Mouse (Mus musculus) kidney, embryonic 15.5 days (tissue): ENCODE measurements around the gene Pecam1. TPM values are rescaled to one million over a fixed set of nuclear protein-coding genes. Genes with fewer than 3 reads are reported as not detected.
A peak's percentile ranks its signal among the peaks of the same experiment; 100 is the strongest.
"Not testable (repeated sequence)": the region's sequence is repeated elsewhere in the genome, so short reads cannot be mapped to it uniquely, and the experiment has no call there.

Experiments used
- ATAC-seq: fragments of 200-750 bp; cut with Nextera tagmentation; replicated peaks from 2 replicates; pipeline ENCODE4 v1.8.0; 2017; ENCODE audit warnings: moderate TSS enrichment; ENCODE audit not compliant: low FRiP score
- H3K27ac ChIP-seq: fragments of 300-500 bp; sonication (generic); 2 replicates; pipeline ENCODE4 v1.5.1; 2015; ENCODE audit warnings: mild to moderate bottlenecking, inconsistent platforms
- H3K27me3 ChIP-seq: fragments of 300-500 bp; sonication (generic); 2 replicates; pipeline ENCODE4 v1.6.1; 2015; ENCODE audit warnings: inconsistent platforms
- H3K36me3 ChIP-seq: fragments of 300-500 bp; sonication (generic); 2 replicates; pipeline ENCODE4 v1.6.1; 2015; ENCODE audit warnings: inconsistent platforms
- H3K4me1 ChIP-seq: fragments of 300-500 bp; sonication (generic); 2 replicates; pipeline ENCODE4 v1.6.1; 2015; ENCODE audit warnings: inconsistent platforms
- H3K4me2 ChIP-seq: fragments of 300-500 bp; sonication (generic); 2 replicates; pipeline ENCODE4 v1.6.1; 2015; ENCODE audit warnings: moderate library complexity, mild to moderate bottlenecking, inconsistent platforms
- H3K4me3 ChIP-seq: fragments of 300-500 bp; sonication (generic); replicated peaks from 2 replicates; pipeline ENCODE4 v1.5.1; 2015; ENCODE audit warnings: mild to moderate bottlenecking, inconsistent platforms
- H3K9ac ChIP-seq: fragments of 300-500 bp; sonication (generic); 2 replicates; pipeline ENCODE4 v1.6.1; 2015; ENCODE audit warnings: mild to moderate bottlenecking, inconsistent platforms
- H3K9me3 ChIP-seq: fragments of 300-500 bp; sonication (generic); replicated peaks from 2 replicates; pipeline ENCODE4 v1.6.1; 2016; ENCODE audit warnings: inconsistent platforms
- WGBS: fragments of 180-500 bp; shearing (Covaris S2); methylation state at CpG from one replicate; pipeline ENCODE4 v1.1.7; 2015; ENCODE audit warnings: mixed read lengths; 5-methylcytosine and 5-hydroxymethylcytosine counted together
- polyA plus RNA-seq: library from polyadenylated mRNA; unstranded; fragments of >200 nt; fragmentation: Nextera tagmentation; extraction: Ambion mirVana; gene quantifications from 2 replicates; pipeline ENCODE4 v1.2.1, GENCODE M21; 2015

The Pecam1 gene
- polyA plus RNA-seq, 1 experiment from 2014 or later, result 66.5 TPM

DNA sequence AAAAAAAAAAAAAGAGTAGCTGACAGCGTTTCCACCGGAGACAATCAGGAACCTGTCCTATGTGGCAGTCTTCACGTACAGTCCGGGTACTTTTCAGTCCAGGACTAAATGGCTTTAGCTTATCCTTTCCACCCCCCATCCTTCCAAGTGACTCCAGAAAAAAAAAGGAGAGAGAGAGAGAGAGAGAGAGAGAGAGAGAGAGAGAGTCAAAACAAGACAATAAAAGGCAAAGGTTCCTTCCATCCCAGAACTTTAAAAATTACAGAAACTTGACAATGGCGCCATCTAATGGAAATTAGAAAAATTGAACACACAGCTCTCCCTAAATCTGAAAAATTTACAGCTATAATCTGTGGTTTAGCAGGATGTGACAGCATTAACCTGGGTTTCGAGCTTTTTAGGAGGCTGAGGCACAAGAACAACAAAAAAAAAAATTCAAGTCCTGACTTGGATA lies 8.0 kb downstream of the Pecam1 start:
- 48% methylated on average over 6 of the region's 6 CpGs for WGBS
- Histone ChIP-seq H3K4me3 (no peak overlapping the region), H3K4me2 (no peak overlapping the region), H3K4me1 (peaks cover 2% of the 10 kb centered on the region; the same call in 1 of the 2 replicates), H3K36me3 (no peaks in the 10 kb centered on the region), H3K27me3 (no peaks in the 10 kb centered on the region), H3K27ac (no peak overlapping the region), H3K9me3 (no peaks in the 10 kb centered on the region), H3K9ac (no peak overlapping the region)
- ATAC-seq, result no peak

DNA sequence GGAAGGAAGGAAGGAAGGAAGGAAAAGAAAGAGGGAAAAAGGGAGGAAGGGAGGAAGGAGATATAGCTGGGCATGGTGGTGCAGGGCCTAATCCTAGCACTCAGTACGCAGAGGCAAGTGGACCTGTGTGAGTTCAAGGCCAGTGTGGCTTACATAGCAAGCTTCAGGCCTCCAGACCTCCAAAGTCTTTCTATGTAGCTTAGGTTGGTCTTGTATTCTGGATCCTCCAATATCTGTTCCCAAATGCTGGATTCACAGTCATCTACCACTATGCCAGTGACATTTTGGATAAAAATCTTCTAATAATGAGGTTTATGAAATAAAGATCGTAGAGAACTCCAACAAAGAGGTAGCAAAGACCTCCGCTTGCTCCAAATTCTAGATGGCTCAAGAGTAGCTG lies 8.6 kb downstream of the Pecam1 start:
- Histone ChIP-seq H3K27ac (no peak overlapping the region), H3K4me2 (no peak overlapping the region), H3K27me3 (no peaks in the 10 kb centered on the region), H3K9ac (no peak overlapping the region), H3K9me3 (no peaks in the 10 kb centered on the region), H3K36me3 (no peaks in the 10 kb centered on the region), H3K4me1 (peaks cover 6% of the 10 kb centered on the region; the same call in 1 of the 2 replicates), H3K4me3 (no peak overlapping the region)
- 93% methylated on average over 3 of the region's 3 CpGs for WGBS
- no peak for ATAC-seq

DNA sequence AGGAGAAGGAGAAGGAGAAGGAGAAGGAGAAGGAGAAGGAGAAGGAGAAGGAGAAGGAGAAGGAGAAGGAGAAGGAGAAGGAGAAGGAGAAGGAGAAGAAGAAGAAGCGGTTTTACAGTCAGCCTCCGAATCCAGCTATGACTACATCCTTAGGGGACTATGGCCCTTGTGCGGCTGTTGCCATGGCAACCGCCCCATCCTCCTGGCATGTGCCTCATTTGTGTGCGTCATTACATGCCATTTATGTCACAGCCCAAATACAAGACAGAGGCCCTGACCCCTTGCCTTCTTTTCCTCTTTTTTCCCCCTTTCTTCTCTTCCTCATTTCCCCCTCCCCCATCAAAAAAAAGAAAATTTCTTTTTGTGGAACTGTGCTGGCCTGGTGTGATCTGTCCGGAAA lies 9.2 kb downstream of the Pecam1 start:
- no peaks in the 10 kb centered on the region for H3K9me3 ChIP-seq
- ATAC-seq, result no peak
- H3K4me3 ChIP-seq, result no peak overlapping the region
- WGBS, result 83% methylated on average over 6 of the region's 6 CpGs
- H3K9ac ChIP-seq, result no peak overlapping the region
- peaks cover 12% of the 10 kb centered on the region; the same call in 1 of the 2 replicates for H3K4me1 ChIP-seq
- no peaks in the 10 kb centered on the region for H3K36me3 ChIP-seq
- no peak overlapping the region for H3K27ac ChIP-seq
- H3K4me2 ChIP-seq, result no peak overlapping the region
- H3K27me3 ChIP-seq, result no peaks in the 10 kb centered on the region

DNA sequence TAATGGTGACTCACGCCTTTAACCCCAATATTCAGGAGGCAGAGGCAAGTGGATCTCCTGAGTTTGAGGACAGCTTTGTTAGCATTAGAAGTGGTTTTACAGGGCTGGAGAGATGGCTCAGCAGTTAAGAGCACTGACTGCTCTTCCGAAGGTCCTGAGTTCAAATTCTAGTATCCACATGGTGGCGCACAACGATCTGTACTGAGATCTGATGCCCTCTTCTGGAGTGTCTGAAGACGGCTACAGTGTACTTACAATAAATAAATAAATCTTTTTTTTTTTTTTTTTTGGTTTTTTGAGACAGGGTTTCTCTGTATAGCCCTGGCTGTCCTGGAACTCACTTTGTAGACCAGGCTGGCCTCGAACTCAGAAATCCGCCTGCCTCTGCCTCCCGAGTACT lies 9.7 kb downstream of the Pecam1 start:
- not testable (repeated sequence) for H3K4me3 ChIP-seq, H3K9ac ChIP-seq, ATAC-seq, H3K9me3 ChIP-seq, H3K27me3 ChIP-seq, H3K27ac ChIP-seq, H3K4me2 ChIP-seq, H3K36me3 ChIP-seq
- WGBS, result 96% methylated on average over 7 of the region's 8 CpGs
- peaks cover 13% of the 10 kb centered on the region; the same call in 1 of the 2 replicates for H3K4me1 ChIP-seq

DNA sequence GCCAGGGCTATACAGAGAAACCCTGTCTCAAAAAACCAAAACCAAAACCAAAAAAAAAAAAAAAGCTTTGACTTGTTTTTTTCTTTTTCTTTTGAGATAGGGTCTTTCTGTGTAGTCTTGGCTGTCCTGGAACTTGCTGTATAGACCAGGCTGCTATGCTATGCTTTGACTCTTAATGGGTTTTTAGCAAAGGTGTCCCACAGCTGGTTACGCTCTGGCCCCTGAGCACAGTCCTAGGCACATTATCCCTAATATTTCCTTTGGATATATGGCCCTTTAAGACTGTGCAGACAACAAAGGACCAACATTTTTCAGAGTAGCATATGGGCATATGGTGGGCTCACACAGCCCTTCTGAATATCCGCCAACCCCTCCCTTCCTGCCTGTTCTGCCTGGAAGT lies 11.3 kb downstream of the Pecam1 start:
- WGBS, result 91% methylated on average over 2 of the region's 2 CpGs
- Histone ChIP-seq H3K27ac (no peak overlapping the region), H3K4me3 (no peak overlapping the region), H3K4me1 (peaks cover 13% of the 10 kb centered on the region; the same call in 1 of the 2 replicates), H3K9me3 (no peaks in the 10 kb centered on the region), H3K4me2 (no peak overlapping the region), H3K9ac (no peak overlapping the region), H3K36me3 (no peaks in the 10 kb centered on the region), H3K27me3 (no peaks in the 10 kb centered on the region)
- no peak for ATAC-seq

DNA sequence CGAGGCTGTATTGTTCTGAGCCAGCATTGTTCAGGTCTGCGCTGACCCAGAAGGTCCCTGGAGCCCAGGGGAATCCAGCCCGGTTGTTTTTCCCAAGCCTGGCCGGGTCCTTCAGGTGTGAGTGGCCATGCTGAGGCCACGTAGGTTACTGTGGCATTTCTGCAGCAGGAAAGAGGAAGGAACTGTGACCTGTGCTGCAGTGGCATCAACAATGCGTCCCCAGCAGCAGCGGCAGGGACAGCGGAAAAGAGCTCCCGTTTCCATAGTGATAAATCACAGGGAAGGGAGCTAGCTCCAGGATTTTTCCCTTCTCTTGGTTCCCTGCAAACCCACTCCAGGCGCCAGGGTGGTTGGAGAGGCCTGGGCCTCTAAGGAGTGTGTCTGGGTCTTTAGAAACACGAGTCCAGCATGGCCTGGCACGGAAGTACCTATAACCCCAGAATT lies 13.2 kb downstream of the Pecam1 start:
- Histone ChIP-seq H3K9me3 (no peaks in the 10 kb centered on the region), H3K4me2 (no peak overlapping the region), H3K4me1 (peaks cover 13% of the 10 kb centered on the region; the same call in 1 of the 2 replicates), H3K27me3 (no peaks in the 10 kb centered on the region), H3K9ac (0 out of 2 replicates have a peak overlapping the region, but pooled peaks have one; percentile 10), H3K27ac (peak overlapping the region; percentile 75), H3K36me3 (no peaks in the 10 kb centered on the region), H3K4me3 (no peak overlapping the region)
- ATAC-seq, result peak; percentile 49; the same call in 1 of the 2 replicates
- 23% methylated on average over 12 of the region's 12 CpGs for WGBS

DNA sequence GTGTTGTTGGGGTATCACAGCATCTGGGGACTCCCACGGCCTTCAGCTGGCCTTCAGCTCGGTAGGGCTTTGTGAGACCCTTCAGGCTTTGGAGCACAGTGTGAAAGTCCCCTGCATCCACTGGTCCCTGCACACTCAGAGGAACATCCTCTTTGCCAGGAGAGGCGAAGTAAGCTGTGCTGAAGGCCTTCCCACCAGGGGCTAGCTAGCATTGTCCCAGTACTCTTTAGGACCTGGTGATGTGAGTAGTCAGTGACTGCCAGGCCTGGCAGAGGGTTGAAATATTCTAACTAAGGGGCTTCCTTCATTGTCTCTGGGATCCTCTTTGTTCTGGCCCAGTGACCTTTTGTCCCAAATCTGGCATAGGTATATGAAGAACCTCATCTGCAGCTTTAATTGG lies 13.8 kb downstream of the Pecam1 start:
- H3K27ac ChIP-seq, result peak overlapping the region; percentile 75
- H3K9ac ChIP-seq, result 0 out of 2 replicates have a peak overlapping the region, but pooled peaks have one; percentile 10
- no peak overlapping the region for H3K4me2 ChIP-seq
- WGBS, result 71% methylated on average over 3 of the region's 3 CpGs
- H3K27me3 ChIP-seq, result no peaks in the 10 kb centered on the region
- H3K9me3 ChIP-seq, result no peaks in the 10 kb centered on the region
- no peak overlapping the region for H3K4me3 ChIP-seq
- H3K36me3 ChIP-seq, result no peaks in the 10 kb centered on the region
- no peak for ATAC-seq
- peaks cover 13% of the 10 kb centered on the region; the same call in 1 of the 2 replicates for H3K4me1 ChIP-seq

DNA sequence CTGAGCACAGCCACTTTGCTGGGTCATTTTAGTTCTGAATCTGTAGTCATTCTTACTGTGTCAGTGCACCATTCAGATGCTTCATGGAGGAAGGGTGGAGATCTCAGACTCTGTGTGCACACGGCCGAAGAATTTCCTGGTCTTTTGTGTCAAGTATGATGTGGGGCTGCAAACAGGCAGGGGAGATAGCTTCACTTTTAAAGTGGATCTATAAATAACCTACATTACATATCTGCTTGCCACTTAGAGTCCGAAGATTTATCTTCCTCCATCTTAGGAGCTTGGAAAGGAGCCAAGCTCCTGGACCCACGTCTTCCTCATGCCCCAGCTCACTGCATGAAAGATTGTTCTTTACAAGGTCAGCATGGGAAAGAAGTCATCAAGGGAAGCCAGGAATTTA lies 19.7 kb downstream of the Pecam1 start:
- no peaks in the 10 kb centered on the region for H3K9me3 ChIP-seq
- peak overlapping the region; percentile 72 for H3K27ac ChIP-seq
- no peak overlapping the region for H3K4me2 ChIP-seq
- no peak overlapping the region for H3K4me3 ChIP-seq
- H3K27me3 ChIP-seq, result no peaks in the 10 kb centered on the region
- H3K36me3 ChIP-seq, result no peaks in the 10 kb centered on the region
- no peak for ATAC-seq
- H3K9ac ChIP-seq, result no peak overlapping the region
- H3K4me1 ChIP-seq, result 0 out of 2 replicates have a peak, but pooled peaks cover 3% of the 10 kb centered on the region
- 37% methylated on average over 4 of the region's 4 CpGs for WGBS

DNA sequence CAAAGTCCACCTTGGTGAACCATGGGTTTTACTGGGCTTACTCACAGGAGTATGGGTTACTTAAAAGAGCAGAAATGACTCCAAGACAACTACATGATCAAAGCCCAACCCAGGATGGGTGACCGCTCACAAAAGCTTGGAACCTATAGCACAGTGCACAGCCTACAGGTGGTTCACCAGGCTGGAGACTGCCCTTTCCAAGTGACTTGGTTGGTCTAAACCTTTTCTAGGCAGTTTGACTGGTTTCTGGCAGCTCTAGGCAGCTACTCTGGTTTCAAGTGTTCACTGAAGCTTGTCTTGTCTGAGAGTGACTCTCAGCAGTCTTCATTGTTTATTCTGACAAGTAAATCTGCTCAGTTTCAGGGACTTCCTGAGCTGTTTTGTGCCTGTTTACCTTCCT lies 20.8 kb downstream of the Pecam1 start:
- Histone ChIP-seq H3K4me3 (no peak overlapping the region), H3K27me3 (no peaks in the 10 kb centered on the region), H3K27ac (no peak overlapping the region), H3K9ac (no peak overlapping the region), H3K4me1 (0 out of 2 replicates have a peak, but pooled peaks cover 3% of the 10 kb centered on the region), H3K4me2 (no peak overlapping the region), H3K36me3 (no peaks in the 10 kb centered on the region), H3K9me3 (no peaks in the 10 kb centered on the region)
- WGBS, result 100% methylated on average over 1 of the region's 1 CpGs
- no peak for ATAC-seq

DNA sequence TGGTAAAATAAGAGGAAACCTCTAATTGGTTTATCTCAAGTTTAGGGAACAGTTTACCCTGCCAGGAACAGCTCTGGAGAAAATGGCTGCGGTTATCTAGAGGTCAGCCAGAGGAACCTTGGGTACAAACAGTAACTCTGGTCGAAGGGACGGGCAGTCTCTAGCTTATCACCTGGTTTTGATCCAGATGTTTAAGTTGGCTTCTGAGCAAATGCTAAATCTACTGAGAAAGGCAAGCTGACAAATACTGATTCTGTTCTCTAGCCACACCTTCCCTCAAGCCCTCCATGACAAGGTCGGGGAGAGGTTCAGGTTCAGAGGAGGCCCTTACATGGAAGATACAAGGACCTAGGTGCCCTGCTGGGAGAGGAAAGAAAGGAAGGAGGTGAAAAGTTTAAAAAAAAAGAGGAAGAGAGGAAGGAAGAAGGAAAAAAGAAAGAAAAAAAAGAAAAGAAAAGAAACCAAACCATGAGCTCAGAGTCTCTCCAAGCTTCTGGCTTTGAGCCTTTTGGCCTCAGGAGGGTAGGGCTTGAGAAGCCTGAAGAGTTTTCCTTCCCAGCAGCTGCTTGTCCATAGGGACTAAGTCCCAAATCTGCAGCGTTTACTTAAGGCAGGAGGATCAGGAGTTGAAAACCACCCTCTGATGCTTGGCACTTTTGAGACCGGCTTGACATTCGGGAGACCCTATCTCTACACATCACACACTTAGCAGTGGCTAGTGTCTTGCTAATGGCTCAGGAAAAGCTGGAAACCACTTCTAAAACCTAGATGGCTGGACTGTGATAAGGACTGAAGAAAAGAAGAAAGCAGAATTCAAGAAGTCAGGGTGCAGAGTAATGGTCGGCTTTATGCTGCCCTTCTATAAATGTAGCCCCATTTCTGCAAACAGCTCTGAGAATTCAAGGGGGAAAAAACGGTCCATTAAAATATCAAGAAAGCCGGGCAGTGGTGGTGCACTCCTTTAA lies 21.7 kb downstream of the Pecam1 start:
- WGBS, result 82% methylated on average over 10 of the region's 10 CpGs

DNA sequence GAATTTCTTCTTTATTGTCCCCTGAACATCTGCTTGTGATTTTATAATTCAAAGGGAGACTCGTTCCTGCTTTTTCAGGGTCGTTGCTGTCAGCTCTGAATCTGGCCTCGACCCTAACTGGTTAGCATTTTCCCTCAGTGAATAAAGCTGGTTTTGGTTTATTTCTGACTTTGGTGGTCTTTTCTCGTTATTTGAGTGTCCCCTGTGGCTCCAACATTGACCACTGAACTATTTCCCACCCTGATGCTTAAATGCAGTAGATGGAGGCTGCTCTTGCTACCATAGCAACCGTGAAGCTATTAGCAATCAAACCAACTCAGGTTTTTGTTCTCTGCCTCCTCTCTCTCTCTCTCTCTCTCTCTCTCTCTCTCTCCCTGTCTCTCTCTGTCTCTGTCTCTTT lies 22.5 kb downstream of the Pecam1 start:
- Histone ChIP-seq H3K27me3 (no peaks in the 10 kb centered on the region), H3K4me3 (no peak overlapping the region), H3K4me1 (peaks cover 9% of the 10 kb centered on the region; the same call in 1 of the 2 replicates), H3K9me3 (no peaks in the 10 kb centered on the region), H3K4me2 (no peak overlapping the region), H3K27ac (no peak overlapping the region), H3K36me3 (no peaks in the 10 kb centered on the region), H3K9ac (no peak overlapping the region)
- no peak for ATAC-seq
- 65% methylated on average over 5 of the region's 5 CpGs for WGBS

More for the DNA sequence above, 21.7 kb downstream of the Pecam1 start:
- H3K9ac ChIP-seq, result no peak overlapping the region
- H3K4me1 ChIP-seq, result 0 out of 2 replicates have a peak, but pooled peaks cover 3% of the 10 kb centered on the region
- no peak overlapping the region for H3K4me2 ChIP-seq
- H3K4me3 ChIP-seq, result no peak overlapping the region
- H3K27me3 ChIP-seq, result no peaks in the 10 kb centered on the region
- ATAC-seq, result no peak
- no peaks in the 10 kb centered on the region for H3K36me3 ChIP-seq
- no peaks in the 10 kb centered on the region for H3K9me3 ChIP-seq
- H3K27ac ChIP-seq, result no peak overlapping the region

DNA sequence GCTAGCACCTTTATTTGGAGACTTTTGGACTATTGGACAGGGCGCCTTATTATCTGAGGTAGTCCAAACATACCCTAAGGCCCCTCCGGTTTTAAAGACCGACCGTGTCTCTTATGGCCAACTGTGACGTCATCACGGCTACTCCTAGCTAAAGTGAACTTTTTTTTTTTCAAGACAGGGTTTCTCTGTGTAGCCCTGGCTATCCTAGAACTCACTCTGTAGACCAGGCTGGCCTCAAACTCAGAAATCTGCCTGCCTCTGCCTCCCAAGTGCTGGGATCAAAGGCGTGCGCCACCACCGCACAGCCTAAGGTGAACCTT lies 25.6 kb downstream of the Pecam1 start:
- ATAC-seq, H3K4me3 ChIP-seq, H3K27me3 ChIP-seq, H3K27ac ChIP-seq, H3K9ac ChIP-seq, H3K36me3 ChIP-seq, H3K9me3 ChIP-seq, H3K4me2 ChIP-seq: not testable (repeated sequence)
- peaks cover 10% of the 10 kb centered on the region; the same call in 1 of the 2 replicates for H3K4me1 ChIP-seq
- WGBS, result 92% methylated on average over 9 of the region's 9 CpGs
